Mouse (Mus musculus): ENCODE results near the gene Olfr1350.
"Not testable (repeated sequence)": the region's sequence is repeated elsewhere in the genome, so short reads cannot be mapped to it uniquely, and the experiment has no call there.

The Olfr1350 gene

GRCm38 (mm10) chr7:6564541-6564940 is at the start of gene Olfr1350:
Gene Olfr1350 (plus strand): TSS chr7:6564841.
- no peak for DNase-seq

- no peak for DNase-seq
Observed at GRCm38 (mm10) chr7:6521666-6522065, 43.0 kb upstream of the Olfr1350 start.

GRCm38 (mm10) chr7:6522850-6523249 is 41.8 kb upstream of the Olfr1350 start, which contains the start of gene Olfr1349:
Gene Olfr1349 (minus strand): TSS chr7:6522950.
- no peak for DNase-seq

- no peak for DNase-seq
Observed at GRCm38 (mm10) chr7:6525001-6525400, 39.6 kb upstream of the Olfr1350 start.

- no peak for DNase-seq
Observed at GRCm38 (mm10) chr7:6526141-6526540, 38.5 kb upstream of the Olfr1350 start.

- DNase-seq = no peak
Observed at GRCm38 (mm10) chr7:6586096-6586759, 21.6 kb downstream of the Olfr1350 start.

GRCm38 (mm10) chr7:6588766-6589165 is 24.1 kb downstream of the Olfr1350 start:
- DNase-seq = not testable (repeated sequence)

GRCm38 (mm10) chr7:6603331-6603730 is 38.7 kb downstream of the Olfr1350 start:
- no peak for DNase-seq

Measured in cerebellum, adult 8-10 months (tissue).